Mouse (Mus musculus) spleen, postnatal 14 days (tissue): Measurements from ENCODE around the gene Dock8.

Experiments
- DNase-seq, 2 experiments: peaks; one replicate each; pipeline ENCODE4 v3.0.0; 2021 to 2022; ENCODE audit warnings: low spot score in 2 of 2

Gene Dock8

DNA sequence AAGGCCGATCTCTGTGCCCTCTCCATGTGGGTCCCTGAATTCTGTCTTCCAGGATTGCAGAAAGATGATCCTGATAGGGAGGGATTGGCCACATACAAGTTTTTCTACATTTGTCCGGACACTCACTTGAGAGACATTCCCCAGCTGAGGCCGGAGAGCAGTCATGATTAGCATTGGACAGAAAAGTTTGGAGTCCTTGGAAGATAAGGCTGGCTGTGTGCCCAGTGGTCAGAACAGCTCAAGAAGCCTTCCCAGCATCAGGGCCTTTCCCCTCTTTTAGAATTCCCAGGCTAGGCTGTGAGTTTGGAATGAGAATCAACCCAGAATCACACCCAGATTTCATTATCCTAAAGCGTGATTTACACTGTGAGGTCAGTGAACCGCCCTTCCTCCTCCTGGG is 187.0 kb downstream of the Dock8 start:
- DNase-seq, result no peak

DNA sequence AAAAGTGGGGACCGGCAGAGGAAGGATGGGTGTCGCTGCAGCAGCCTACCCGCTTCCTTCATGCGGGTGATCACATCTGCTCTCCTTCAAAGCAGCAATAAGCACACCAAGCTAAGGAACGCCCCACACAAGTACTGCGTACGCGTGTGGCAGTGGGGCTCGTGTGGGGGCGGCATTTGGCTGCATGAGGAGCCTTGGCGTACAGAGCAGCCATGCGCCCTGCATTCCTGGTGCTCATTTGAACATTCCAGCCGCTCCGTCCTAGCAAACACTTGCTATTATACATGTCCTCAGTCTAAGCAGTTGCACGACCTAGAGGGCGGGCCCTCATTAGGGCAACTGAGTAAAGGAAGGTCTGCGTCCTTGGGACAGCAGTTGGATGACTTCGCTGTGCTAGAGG is 188.3 kb downstream of the Dock8 start:
- DNase-seq, result no peak

DNA sequence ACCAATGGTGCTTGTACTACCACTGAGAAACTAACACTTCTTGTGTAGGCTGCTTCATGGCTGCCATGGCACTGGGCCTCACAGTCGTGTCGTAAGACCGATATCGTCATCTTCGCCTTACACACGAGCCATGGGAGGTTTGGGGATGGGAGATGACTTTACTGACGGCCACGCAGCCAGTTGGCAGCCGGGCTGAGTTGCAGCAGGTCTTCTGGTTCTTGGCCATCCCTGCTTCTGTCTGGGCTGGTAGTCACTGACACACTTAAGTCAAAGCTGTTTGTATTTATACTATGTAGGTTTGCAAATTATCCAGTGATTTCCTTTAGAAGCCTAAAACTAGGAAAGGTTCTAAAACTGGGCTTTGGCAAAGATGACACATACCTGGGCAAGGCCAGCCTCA is 194.4 kb downstream of the Dock8 start:
- DNase-seq, result no peak

DNA sequence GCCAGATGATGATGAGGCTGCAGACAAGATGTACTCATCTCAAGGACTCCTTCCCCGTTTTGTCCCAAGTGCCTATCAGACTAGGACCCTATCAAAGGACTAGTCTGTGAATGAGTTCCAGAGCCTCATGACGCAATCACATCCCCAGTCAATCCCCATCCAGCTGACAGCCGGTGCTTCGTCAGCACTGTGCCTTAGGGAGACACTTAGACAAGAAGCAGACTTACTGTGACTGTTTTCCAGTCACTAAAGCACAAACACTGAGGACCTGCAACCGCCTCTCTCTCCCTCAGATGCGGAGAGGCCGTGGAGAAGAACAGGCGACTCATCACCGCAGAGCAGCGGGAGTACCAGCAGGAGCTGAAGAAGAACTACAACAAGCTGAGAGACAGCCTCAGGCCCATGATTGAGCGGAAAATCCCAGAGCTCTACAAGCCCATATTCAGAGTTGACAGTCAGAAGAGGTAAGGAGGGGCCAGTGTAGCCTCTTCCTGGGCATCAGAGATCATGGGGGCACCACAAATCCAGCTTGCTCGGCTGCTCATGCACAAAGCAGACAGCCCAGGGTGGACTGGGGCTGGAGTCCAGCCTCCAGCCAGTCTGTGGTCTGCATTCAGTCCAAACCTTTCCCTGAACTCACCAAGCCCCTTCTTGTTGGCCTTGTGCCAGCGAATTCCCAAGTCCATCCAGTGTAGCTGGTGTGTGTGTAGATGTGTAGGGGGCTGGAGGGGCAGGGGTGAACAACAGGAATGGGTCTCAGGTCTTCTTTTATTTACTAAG is 200.9 kb downstream of the Dock8 start:
- DNase-seq, result no peak

DNA sequence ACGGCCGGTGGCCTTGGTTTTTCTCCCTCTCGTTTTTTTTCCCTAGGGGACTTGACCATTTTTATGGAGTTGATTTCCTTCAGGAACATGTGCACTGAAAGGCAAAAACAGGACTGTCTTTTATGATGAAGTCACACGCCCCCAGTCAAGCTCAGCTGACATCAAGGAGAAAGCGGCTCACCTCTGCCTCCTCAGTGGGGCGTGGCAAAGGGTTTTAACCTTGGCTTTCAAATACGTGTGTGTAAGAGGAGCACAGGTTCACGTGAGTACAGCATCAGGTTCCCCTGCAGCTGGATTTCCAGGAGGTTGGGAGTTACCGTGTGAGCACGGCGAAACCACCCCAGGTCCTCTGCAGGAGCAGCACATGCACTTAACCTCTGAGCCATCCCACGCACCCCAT is 203.7 kb downstream of the Dock8 start:
- no peak for DNase-seq

DNA sequence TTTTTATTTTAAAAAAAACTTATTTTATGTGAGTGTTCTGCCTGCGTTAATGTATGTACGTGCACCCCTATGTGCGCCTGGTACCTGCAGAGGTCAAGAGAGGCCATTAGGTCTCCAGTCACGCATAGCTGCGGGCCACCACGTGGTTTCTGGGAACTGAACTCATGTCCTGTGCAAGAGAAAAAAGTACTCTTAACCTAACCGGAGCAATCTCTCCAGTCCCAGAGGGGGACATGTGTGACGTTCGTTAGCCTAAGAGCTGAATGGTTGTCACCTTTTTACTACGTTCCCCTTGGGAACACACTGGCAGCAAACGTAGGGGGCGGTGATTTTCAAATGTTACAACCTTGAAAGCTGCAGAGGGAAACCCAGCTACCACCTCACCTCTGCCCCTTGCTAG is 207.6 kb downstream of the Dock8 start:
- no peak for DNase-seq

DNA sequence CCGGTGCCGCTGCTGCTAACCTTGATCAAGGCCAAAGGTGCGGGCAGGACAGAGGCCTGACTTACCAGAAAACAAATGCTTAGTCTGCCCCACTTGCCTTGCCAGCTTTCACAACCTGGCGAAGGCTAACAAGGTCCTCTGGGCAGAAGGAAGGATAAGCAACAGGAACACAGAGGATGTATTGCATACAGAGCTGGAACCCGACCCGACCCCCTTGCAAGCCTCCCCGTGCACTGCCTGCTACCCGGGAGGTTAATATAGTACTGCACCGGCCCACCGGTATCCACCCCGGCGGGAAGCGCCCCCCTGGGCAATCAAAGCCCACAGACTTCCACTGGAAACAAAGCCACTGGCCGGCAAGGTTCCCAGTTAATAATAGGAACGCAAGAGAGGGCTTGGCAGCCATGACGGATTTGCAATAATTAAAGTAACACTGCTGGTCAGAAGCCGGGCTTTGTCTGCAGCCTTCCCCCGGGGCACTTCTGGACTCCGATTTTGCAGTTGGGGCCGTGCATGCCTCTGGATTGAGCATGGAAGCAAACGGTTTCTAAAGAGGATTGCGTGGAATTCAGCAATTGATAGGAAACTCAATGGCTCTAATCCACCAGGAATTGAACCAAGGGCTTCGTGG is 208.5 kb downstream of the Dock8 start:
- DNase-seq, result no peak

DNA sequence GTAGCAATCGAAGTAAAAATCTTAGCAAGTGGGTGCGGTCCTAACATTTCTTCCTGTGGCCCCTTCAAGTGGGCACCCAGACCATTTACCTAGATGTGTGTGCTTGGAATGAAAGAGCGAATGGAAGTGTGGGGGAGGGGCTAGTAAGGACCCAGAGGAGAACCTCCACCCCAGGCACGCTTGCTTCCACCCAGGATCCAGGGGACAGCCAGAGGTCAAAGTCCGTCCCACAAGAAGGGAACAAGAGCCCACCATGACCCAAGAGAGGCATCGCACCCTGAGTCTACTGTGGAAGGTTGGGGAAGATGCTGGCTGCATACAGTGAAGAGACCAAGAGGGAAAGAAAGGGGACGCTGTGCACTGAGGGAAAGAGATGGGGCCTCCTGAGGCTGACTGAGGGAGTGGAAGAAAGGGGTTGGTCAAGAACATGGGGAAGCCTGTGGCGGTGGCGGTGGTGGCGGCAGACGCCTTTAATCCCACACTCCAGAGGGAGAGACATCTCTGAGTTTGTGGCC is 209.3 kb downstream of the Dock8 start:
- no peak for DNase-seq

DNA sequence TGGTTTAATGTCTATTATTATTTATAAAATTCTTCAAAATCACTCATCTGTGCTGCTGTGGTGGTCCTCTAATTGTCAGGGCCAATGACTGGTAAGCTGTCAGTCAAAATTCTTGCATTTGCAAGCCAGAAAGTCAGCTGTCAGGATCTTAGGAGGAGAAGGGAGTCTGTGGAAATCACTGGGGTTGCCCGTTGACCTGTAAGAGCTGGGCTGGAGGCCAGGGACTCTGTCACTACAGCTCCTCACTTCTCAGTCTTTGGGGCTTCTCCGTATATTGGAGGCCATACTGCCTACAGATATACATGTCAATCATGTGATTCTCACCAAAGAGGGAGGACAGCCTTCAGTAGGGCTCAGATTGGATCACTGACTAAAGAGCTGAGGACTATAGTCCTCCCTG is 221.3 kb downstream of the Dock8 start:
- no peak for DNase-seq

DNA sequence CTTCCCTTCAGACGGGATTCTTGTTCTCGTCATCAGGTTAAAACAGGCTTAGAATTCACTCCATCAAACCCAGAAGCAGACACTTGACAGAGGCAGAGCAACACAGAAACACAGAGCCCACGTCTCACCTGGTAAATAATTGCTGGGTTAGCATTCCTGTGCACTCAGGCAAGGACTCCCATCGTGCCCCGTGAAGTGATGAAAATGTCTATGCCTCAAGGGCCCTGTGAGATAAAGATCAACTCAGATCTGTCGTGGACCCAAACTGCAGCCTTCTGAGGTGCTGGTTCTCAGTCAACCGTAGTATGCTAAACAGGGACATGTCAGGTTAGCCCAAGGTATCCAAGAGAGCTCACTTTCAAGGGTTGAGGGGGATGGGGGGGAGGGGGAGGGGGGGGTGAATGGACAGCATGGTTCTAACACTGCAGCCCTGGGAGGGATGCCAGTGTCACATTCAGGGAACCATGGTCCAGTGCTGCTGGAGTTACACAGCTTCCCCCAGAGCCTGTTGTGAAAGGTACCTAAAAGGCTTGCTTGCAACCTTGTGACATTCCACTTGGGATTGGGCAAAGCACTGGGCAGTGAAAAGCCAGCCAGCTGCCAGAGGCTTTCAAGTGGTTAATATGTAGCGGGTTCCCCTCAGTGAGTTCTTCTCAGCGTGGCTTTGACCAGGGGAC is 222.8 kb downstream of the Dock8 start:
- no peak for DNase-seq

DNA sequence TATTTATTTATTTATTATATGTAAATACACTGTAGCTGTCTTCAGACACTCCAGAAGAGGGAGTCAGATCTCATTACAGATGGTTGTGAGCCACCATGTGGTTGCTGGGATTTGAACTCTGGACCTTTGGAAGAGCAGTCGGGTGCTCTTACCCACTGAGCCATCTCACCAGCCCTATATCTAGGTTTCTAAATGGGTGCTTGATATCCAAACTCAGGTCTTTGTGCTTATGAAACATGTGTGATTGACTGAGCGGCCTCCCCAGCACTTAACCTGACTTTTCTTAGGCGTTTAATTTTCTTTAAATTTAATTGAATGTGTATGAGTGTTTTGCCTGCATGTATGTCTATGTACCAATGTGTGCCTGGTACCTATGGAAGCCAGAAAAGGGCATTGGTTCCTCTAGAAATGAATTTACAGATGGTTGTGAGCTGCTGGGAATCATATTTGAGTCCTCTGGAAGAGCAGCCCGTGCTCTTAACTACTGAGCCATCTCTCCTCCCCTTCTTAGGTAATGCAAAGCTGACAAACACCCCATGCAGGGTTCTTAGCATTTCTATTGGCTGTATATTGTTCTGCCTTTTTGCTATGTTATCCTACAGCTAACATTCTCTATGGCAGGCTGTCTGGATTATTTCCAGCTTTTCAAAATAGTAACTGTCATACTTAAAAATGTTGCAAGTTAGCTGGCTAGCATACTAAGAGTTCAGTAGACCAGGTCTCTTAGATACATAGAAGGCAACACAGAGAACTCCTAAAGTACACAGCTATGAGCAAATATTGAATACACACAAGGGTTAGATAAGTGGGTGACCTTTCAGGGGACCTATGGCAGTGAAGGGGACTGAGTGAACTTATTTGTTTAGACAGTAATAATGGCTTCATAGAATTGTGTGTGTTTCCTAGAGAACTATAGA is 231.0 kb downstream of the Dock8 start:
- no peak for DNase-seq

DNA sequence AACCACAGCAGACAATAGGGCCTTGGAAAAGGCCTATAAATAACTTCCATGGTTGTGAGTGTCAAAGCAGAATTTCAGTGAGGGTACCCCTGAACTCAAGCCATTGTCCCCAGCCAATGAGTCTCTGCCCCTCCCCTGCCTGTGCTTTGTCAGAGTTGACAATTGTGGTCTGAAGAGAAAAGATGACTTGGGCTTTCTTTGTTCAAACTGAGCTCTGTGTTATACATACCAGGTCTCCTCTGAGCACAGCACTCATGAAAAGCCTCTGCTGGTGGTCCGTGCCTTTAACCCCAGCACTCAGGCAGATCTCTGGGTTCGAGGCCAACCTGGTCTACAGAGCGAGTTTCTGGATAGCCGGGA is 231.6 kb downstream of the Dock8 start:
- no peak for DNase-seq

DNA sequence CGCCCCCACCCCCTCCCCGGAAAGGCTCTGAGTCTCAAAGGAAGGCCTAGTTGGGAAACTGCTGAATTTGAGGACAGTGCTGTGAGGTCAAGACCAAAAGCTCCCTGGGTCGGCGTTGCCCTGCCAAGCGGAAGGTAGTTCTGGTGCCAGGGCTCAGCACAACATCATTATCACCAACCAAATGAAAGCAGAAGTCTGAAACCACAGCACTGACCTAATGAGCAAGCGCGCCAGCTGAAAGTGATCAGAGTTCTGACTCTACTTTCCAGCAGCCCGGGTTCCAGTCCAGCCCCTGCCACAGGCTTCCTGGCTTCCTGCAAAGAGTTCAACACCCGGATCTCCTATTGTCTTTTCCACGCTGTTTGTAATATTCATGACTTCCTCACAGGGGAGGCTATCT is 232.7 kb downstream of the Dock8 start:
- DNase-seq, result no peak

DNA sequence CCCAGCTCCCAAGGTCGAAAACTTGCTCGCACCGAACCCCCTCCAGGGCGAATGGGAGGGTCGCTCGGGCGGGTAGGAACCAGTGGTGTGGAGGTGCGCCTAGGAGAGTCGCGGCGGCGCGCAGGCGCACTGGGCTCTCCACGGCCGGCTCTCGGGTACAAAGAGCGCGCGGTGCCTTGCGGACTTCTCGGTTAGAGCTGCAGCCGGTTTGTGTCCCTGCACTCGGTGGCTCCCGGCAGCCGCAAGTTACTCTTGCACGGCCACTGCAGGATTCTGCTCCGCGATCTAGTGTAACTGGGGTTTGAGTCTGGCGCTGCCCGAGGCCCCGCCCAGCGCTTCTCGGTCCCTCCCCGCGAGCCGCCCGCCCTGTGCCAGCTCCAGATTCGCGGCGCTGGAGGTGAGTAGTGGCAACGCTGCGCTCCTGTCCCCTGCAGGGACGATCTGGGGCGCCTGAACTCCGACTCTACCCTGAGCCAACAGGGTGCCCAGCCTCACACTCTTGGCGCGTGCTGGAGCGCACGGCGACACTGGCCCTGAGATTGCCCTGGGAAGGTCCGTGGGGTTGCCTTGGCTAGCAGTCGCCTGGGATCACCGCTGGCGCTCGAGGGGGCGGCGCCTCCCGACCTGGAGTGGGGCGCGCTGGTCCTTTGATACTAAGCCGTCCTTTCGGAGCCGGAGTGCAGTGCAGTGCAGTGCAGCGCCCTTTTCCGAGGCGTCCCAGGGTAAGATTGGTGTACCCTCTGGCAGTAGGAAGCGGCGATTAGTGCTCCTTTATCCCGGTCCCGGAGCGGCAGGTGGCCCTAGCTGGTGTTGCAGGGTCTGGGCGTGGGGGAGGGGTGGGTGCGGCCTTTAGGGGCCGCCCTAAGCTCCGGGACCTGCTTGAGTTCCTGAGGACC is 237.5 kb downstream of the Dock8 start, which contains the start of gene Kank1:
Kank1 (plus strand) TSS at position 380 of the 896 bp plus-strand sequence.
- DNase-seq, result peak; percentile 3 to 9

DNA sequence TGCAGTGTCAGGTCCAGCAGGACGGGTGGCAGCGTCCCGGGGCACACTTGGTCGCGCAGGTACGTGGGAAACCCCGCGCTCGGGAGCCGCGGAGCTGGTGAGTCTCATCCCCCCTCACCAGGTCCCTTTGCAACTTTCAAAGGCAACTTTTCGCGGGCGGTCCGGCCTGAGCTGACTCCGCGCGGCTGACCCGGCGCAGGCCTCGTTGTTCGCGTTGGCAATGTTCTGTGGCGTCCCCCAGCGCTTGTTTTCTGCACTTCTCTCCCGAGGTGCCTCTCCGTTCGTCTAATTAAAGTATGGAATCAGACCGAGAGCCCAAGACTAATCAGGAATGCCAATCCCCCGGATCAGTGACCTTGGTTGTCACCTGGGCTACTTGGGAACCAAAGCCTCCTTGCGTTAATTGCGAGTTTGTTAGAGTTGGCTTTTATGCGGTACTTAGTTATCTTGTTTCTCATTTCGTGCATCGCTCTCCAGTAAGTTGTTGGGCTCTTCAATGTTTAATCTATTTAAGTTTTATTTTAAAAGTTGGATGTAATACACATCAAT is 238.2 kb downstream of the Dock8 start:
- DNase-seq, result no peak

DNA sequence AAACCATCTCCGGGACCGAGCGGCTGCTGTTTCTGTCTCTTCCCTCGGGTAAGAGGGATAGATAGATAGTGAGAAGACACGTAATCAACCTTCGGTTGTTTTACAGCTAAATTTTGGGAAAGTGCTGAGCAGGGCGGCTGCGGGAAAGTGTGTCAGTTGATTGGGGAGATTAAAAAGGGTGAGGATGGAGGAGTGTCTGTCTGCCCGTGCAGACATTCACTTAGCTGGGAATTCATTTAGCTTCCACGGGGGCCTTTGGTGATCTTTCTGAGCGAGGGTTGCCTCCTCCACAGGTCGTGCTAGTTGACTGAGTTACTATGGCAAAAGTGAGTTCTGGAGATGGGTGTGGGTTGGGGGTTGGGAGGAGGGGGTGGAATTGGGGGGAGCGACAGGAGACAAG is 238.8 kb downstream of the Dock8 start:
- DNase-seq, result no peak

DNA sequence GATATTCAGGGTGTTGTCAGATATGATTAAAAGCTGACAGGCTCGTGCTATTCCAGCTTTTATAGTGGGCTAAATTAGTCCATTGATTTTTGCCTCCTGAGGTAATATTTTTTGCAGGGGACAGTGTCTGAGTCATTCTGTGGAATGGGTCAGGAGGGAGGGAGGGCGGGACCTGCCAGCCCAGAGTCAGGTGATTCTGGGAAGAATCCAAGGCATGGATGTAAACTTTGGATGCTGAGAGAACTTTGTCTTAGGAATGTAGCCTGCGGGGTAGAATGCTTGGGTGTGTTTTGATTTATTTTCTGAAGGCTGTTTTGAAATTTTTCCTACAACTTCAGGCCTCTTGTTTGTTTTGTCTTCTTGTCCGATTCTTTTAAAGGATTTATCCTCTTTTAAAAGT is 244.2 kb downstream of the Dock8 start:
- DNase-seq, result no peak

DNA sequence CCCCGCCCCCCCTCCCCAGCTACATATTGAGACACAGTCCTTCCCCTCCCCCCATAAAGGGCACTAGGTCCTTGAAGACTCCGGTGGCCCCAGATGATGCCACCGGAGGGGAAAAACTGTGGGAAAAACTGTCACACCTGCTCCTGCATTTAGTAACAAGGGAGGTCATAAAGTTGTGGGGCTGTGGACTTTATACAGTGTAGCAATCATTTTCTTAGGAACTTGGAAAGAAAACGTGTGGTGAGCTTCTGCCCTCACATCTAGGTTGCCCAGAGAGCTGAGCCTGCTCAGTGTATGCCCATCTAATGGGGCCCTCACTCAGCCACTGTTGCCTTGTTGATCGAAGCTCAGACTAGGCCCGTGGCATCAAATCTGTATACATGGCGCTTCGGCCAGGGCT is 246.7 kb downstream of the Dock8 start:
- no peak for DNase-seq

DNA sequence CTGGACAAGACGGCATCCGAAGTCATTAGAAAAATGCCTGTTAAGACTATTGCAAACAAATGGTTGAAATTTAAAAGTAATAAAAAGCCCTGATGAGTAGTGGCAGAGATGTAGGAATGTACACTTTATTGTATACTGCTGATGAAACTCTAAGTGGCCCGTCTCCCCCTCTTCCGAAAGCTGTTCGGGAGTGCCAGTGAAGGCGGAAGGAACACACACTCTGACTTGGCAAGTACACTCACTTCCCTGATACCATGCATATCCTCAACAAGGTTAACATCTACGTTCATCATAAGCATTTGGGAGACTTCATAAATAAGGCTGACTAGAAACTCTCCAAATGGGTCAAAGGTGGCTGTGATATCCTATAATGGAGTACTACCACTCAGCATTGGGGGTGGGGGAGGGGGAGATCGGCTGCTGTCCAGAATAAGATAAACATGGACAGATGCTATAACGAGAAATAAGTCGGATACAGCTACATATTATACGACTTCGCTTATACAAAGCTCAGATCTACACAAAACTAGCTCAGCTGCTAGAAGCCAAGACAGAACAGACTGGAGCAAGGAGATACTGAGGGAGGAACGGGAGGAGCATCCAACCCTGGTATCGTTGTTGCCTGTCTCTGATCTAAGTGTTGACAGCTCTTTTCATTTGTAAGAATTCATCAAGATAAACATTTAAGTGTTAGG is 248.7 kb downstream of the Dock8 start:
- DNase-seq, result no peak

DNA sequence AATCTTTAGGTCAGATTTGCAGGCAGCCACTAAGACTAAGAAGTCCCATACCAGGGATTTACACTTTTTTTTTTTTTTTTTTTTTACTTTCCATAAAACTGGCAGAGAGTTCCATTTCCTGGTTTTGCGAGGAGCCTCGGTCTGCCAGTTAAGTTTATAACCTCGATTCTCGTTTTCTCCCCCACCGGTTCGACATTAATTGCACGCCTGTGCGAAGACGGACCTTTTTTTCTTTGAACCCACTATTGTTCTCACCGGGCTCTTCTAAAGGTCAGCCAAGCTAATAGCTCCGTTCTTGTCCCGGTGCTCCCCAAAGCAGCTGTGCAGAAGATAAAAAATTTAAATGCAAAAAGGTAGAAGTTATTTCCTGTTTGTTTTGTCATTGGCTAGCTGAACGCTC is 249.9 kb downstream of the Dock8 start:
- no peak for DNase-seq
